22 mouse cellular contexts compared by ENCODE assay signal in genomic region chr10:128192030-128192766, GRCm38 (mm10). TPM values are rescaled to one million over a fixed set of nuclear protein-coding genes. Genes with fewer than 3 reads are reported as not detected.
"Had no signal": no experiment of that assay in that cellular context is flagged by ENCODE, and none has a peak within 500 bp of the region (broad histone marks: within the 10 kb centered on the region; RNA-seq: fewer than 3 reads in every experiment).

No protein-coding gene starts in this region.

RNA-seq across cellular contexts. Expression of gene Gls2, which starts 2.1 kb away (rescaled TPM):
- total RNA-seq: monocyte, adult 5-6 weeks had no signal
- polyA plus RNA-seq: macrophage had no signal

RNA-seq across cellular contexts. Expression of gene Mip, which starts 33.4 kb away (rescaled TPM):
- total RNA-seq: left cerebral cortex, adult 8-10 months; left cerebral cortex, postnatal 10 days; left cerebral cortex, postnatal 14 days; left cerebral cortex, postnatal 25 days; left cerebral cortex, postnatal 36 days; left cerebral cortex, postnatal 4 days; liver, adult 2 months; megakaryocyte, adult 5-6 weeks; monocyte, adult 5-6 weeks had no signal
- polyA plus RNA-seq: liver, adult 2 months; liver, embryonic 12.5 days; liver, embryonic 13.5 days; liver, embryonic 15.5 days; liver, postnatal 0 days; lung, adult 2 months; lung, embryonic 14.5 days; lung, embryonic 15.5 days; lung, embryonic 16.5 days; lung, postnatal 0 days; macrophage; midbrain, postnatal 0 days; myocyte; neural tube, embryonic 11.5 days had no signal
